Mouse (Mus musculus) cerebellum, postnatal 36 days (tissue): ENCODE measurements around the gene Galnt18.

Experiments
- DNase-seq, 2 experiments: peaks; one replicate each; pipeline ENCODE4 v3.0.0; 2021 to 2022; ENCODE audit warnings: mixed read lengths in 2 of 2

The Galnt18 gene

GRCm38 (mm10) chr7:111779504-111780242 is at the start of gene Galnt18:
Gene Galnt18, minus strand, starts transcription at chr7:111779977.
- DNase-seq, result peak; percentile 91 to 96

- DNase-seq, result no peak
Measured at GRCm38 (mm10) chr7:111827337-111827736, 47.6 kb upstream of the Galnt18 start.

GRCm38 (mm10) chr7:111813093-111813492 is 33.3 kb upstream of the Galnt18 start:
- DNase-seq, result no peak

DNA sequence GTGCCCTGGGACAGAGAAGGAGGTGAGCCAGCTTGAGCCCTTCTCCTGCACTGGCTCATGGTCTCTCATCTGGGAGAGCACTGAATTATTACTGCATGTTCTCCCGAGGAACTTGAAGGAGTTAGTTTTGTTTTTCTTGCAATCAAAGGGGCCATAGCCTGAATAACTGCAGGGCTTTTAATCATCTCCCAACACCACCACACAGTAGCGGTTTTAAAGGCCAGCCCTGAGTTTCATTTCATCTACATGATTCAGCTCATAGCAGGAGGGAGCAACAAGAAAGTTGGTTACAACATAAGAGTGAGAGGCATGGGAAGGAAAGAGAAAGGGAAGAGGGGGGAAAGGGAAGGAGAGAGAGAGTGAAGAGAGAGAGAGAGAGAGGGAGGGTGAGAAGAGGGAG is 31.3 kb upstream of the Galnt18 start:
- no peak for DNase-seq

DNA sequence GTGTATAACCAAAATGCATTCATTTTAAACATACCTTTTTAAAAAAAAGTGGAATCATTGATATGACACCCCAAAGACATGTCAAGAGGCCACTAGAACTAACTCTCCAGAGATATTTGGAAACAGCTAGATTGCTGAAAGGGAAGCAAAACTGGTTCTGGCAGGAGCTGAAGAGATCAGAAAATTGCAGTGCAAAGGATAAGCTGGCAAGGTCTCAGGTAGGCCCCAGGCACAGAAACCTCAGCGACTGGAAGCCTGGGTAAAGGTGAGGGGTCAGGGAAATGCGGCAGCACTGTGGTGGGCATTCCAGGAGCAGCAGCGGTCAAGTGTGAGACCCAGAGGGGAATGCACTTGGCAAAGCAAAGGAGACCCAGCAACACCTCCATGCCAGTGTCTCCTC is 30.0 kb upstream of the Galnt18 start:
- no peak for DNase-seq

- no peak for DNase-seq
Measured at GRCm38 (mm10) chr7:111806083-111806482, 26.3 kb upstream of the Galnt18 start.

- DNase-seq, result no peak
Measured at GRCm38 (mm10) chr7:111804646-111805045, 24.9 kb upstream of the Galnt18 start.

GRCm38 (mm10) chr7:111800785-111801184 is 21.0 kb upstream of the Galnt18 start:
- no peak for DNase-seq

GRCm38 (mm10) chr7:111800120-111800519 is 20.3 kb upstream of the Galnt18 start:
- DNase-seq, result no peak

DNA sequence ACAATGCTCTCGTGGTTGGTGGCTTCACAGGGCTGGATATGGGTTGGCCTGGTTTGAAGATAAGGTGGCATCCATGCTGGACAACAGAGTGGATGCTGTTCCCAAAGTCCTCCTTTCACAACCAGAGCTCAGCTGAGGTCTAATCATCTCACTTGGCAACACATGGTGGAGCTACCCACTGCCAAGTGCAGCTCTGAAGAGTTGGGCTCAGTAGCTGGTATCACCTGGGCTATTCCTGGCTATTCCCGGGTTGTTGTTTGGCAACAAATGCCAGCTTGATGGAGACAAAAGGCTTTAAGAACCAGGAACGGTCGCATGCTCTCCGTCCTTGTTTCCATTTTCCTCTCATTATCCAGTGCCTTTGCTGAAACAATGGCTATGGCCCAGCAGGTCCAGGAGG is 19.2 kb upstream of the Galnt18 start:
- DNase-seq, result peak in 1 of 2 experiments; percentile 14

GRCm38 (mm10) chr7:111797337-111798010 is 17.7 kb upstream of the Galnt18 start:
- no peak for DNase-seq

- no peak for DNase-seq
Measured at GRCm38 (mm10) chr7:111795059-111795458, 15.3 kb upstream of the Galnt18 start.

DNA sequence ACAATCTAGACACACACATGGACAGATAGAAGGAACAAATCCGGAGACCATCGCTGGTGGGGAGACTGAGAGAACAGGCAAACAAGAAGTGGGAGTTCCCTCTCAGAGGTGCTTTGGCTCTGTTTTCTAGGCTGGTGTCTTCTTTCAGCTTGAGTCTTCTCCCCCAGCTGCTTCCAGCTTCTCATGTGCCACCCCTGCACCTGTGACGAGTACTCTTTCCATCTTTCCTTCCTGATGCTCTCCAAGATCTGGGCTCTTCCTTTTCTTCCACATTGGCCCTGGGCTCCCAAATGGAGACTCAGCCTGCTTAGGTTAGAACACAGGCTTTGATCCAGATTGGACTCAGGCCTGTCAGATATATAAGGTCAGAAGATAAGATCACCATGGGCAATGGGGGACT is 12.4 kb upstream of the Galnt18 start:
- no peak for DNase-seq

- DNase-seq, result no peak
Measured at GRCm38 (mm10) chr7:111791347-111791746, 11.6 kb upstream of the Galnt18 start.

DNA sequence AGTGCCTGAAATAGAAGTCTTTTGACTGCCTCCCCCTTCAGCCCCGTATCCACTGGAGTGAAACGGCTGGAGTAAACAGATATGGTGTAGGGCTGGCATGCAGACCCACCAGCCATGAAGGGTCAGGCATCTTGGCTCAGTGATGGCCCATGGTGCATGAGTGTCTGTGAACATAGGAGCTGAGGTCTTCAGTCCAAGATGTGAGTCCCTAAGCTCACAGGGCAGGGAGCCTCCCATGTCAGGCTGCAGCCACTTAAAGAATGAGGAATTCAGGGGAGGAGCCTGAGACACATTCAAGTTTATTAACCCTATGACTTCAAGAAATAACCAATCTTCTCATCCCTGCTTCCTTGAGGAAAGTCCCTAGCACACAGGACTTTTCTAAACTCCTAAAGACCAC is 8.1 kb upstream of the Galnt18 start:
- no peak for DNase-seq

- no peak for DNase-seq
Measured at GRCm38 (mm10) chr7:111785478-111785877, 5.7 kb upstream of the Galnt18 start.

DNA sequence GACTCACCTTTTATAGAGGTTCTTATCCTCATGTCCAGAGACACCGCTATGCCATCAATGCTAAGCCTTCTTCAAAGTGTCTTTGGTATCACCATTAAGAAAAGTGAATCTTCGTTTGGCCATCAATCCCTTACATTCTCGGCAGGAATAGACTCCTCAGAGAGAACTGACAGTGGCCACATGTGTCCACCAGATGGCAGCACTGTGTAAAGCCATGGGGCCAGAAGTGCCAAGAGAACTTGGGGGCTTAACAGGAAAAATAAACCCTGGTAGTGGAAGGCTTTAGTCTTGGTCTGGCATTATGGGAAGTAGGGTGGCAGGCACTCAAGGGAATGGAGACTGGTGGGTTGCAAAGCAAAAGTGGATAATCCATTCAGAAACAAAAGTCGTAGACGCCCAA is 2.3 kb upstream of the Galnt18 start:
- DNase-seq, result peak; percentile 73 to 76

DNA sequence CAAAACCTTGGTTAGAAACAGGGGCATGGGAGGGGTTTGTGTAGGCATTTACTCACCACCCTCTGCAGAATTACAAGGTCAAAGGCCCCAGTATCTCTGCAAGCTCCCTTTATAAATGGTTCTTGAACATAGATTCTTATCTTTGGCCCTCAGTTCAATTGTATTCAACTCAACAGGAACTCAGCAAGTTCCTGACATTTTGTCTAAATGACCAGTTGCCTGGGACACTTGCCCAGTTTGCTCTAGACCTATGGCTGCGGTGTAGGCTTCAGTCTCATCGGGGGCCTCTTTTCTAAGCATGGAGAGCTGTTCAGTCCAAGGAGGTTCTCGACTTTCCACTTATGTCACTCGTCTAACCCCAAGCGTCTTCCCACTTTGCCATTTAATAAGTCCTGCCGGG is 1.5 kb upstream of the Galnt18 start:
- DNase-seq, result no peak

DNA sequence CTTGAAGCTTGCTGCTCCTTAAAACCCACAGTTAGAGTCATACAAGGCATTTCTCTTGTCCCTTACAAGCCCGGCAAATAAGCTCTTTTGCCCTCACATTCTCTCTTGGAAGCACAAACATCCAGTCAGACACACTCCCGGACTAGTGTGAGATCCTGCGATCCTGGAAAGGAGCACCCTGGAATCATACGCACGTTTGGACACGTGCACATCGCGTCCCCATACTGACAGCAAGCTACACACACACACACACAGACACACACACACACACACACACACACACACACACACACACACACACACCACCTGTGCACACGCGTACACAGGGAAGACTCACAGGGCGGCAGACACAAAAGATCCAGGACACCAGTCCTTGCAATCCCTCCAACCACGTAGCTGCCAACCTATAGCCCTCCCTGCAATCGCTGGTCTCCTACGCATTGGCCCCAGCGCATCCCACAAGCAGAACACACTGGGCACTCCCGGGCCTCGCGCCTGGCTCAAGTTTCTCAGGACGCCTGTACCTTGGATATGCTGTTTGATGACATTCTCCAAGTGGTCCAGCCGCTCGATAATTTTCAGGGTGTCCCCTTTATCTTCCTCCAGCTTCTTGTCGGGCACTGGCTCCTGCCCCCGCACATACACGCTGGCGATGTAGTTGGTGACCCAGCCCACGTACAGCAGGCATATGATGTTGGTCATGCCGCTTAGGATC is 831 bp downstream of the Galnt18 start:
- DNase-seq, result peak; percentile 26 to 41

DNA sequence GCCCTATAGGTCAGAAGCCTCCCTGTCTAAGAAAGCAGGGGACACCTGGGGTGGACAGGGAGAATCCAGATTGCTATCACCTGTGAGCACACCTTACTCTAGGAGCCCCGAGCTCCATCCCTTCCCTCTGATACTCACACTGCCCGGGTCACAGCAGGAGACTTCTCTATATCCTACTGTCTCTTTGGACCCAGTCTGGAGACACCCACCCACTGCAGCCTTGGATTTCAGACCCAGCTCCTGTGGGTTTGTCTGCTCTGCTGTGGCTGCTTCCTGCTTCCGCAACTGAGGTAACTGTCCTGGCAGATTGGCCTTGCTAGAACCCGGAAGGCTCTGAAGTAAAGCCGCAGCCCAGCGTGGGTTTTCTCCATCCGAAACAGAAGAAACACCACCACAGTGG is 1.6 kb downstream of the Galnt18 start:
- no peak for DNase-seq

- DNase-seq, result no peak
Measured at GRCm38 (mm10) chr7:111777186-111777585, 2.6 kb downstream of the Galnt18 start.

- DNase-seq, result no peak
Measured at GRCm38 (mm10) chr7:111776160-111776559, 3.6 kb downstream of the Galnt18 start.

- DNase-seq, result no peak
Measured at GRCm38 (mm10) chr7:111772398-111772797, 7.4 kb downstream of the Galnt18 start.
